Mouse (Mus musculus): ENCODE data around the gene Atf3. TPM values are rescaled to one million over a fixed set of nuclear protein-coding genes. Genes with fewer than 3 reads are reported as not detected.

The Atf3 gene
- polyA plus RNA-seq, 1 experiment from 2014 or later = 17.6 TPM

GRCm38 (mm10) chr1:191181469-191182259 is 36.2 kb downstream of the Atf3 start:
- ATAC-seq (ENCODE audit: insufficient number of reproducible peaks, low FRiP score) = no peak
- Histone ChIP-seq H3K9me3 (replicated peaks) (no peaks in the 10 kb centered on the region), H3K27me3 (replicated peaks) (0 out of 2 replicates have a peak, but pooled peaks cover 3% of the 10 kb centered on the region), H3K4me1 (replicated peaks) (peaks cover 77% of the 10 kb centered on the region), H3K4me3 (peak overlapping the region; percentile 75), H3K27ac (ENCODE audit: poor library complexity, severe bottlenecking) (peak overlapping the region; percentile 90), H3K9ac (peak overlapping the region; percentile 90), H3K36me3 (peaks cover 2% of the 10 kb centered on the region; the same call in 1 of the 2 replicates), H3K4me2 (peak overlapping the region; percentile 90)
- 39% methylated on average over 12 of the region's 12 CpGs for WGBS

GRCm38 (mm10) chr1:191180397-191180796 is 37.4 kb downstream of the Atf3 start:
- no peak overlapping the region for H3K4me3 ChIP-seq
- H3K9ac ChIP-seq = peak overlapping the region; percentile 39; the same call in 1 of the 2 replicates
- peaks cover 65% of the 10 kb centered on the region for H3K4me1 ChIP-seq (replicated peaks)
- ATAC-seq (ENCODE audit: insufficient number of reproducible peaks, low FRiP score) = no peak
- H3K4me2 ChIP-seq = peak overlapping the region; percentile 90; the same call in 1 of the 2 replicates
- H3K27ac ChIP-seq (ENCODE audit: poor library complexity, severe bottlenecking) = no peak overlapping the region
- 0 out of 2 replicates have a peak, but pooled peaks cover 3% of the 10 kb centered on the region for H3K27me3 ChIP-seq (replicated peaks)
- no peaks in the 10 kb centered on the region for H3K9me3 ChIP-seq (replicated peaks)
- WGBS = 54% methylated on average over 4 of the region's 4 CpGs
- H3K36me3 ChIP-seq = peaks cover 15% of the 10 kb centered on the region

- ATAC-seq (ENCODE audit: insufficient number of reproducible peaks, low FRiP score) = no peak
- no peak overlapping the region for H3K9ac ChIP-seq
- H3K4me1 ChIP-seq (replicated peaks) = peaks cover 60% of the 10 kb centered on the region
- H3K4me3 ChIP-seq = no peak overlapping the region
- no peak overlapping the region; the same call in 1 of the 2 replicates for H3K4me2 ChIP-seq
- no peak overlapping the region for H3K27ac ChIP-seq (ENCODE audit: poor library complexity, severe bottlenecking)
- WGBS = 18% methylated on average over 2 of the region's 2 CpGs
- H3K36me3 ChIP-seq = peaks cover 21% of the 10 kb centered on the region
- no peaks in the 10 kb centered on the region for H3K9me3 ChIP-seq (replicated peaks)
- H3K27me3 ChIP-seq (replicated peaks) = 0 out of 2 replicates have a peak, but pooled peaks cover 3% of the 10 kb centered on the region
Measured at GRCm38 (mm10) chr1:191179846-191180245, 38.0 kb downstream of the Atf3 start.

DNA sequence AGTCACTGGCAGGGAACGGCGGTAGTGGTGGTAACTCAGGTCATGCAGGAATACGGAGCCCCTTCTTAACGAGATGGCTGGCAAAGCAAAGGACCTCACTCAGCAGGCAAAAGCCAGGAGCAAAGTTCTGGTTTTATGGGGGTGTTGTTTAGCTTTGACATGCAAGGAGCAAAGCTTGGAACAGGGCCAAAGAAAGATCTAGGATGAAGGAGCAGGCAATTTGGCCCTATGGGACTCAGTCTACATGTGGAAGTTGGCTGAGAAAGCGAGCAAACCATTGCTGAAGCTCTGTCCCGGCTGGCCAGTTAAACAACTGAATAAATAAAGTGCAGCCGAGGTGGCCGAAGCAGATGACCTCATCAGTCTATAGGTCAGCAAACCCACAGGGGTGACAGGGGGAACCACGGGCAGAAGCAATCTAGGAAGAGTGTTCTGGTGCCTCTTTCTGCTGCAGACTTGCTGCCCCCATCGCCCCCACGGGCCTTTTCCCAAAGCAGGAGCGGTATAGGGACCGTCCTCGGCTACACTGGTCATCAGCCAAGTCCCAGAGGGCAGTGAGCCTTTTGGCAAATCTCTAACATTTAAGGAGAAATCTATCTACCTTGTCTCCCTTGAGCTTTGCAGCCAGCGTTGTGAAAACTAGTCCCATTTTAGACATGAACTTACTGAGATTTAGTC is 39.2 kb downstream of the Atf3 start:
- peaks cover 52% of the 10 kb centered on the region for H3K4me1 ChIP-seq (replicated peaks)
- H3K9me3 ChIP-seq (replicated peaks) = no peaks in the 10 kb centered on the region
- no peak overlapping the region for H3K27ac ChIP-seq (ENCODE audit: poor library complexity, severe bottlenecking)
- H3K27me3 ChIP-seq (replicated peaks) = no peaks in the 10 kb centered on the region
- H3K4me2 ChIP-seq = peak overlapping the region; percentile 29; the same call in 1 of the 2 replicates
- 46% methylated on average over 15 of the region's 15 CpGs for WGBS
- peaks cover 31% of the 10 kb centered on the region for H3K36me3 ChIP-seq
- H3K9ac ChIP-seq = no peak overlapping the region
- ATAC-seq (ENCODE audit: insufficient number of reproducible peaks, low FRiP score) = no peak
- H3K4me3 ChIP-seq = no peak overlapping the region

- peaks cover 49% of the 10 kb centered on the region for H3K4me1 ChIP-seq (replicated peaks)
- no peak overlapping the region for H3K4me3 ChIP-seq
- no peaks in the 10 kb centered on the region for H3K9me3 ChIP-seq (replicated peaks)
- no peak overlapping the region for H3K9ac ChIP-seq
- H3K36me3 ChIP-seq = peaks cover 41% of the 10 kb centered on the region
- H3K27me3 ChIP-seq (replicated peaks) = no peaks in the 10 kb centered on the region
- H3K4me2 ChIP-seq = no peak overlapping the region
- H3K27ac ChIP-seq (ENCODE audit: poor library complexity, severe bottlenecking) = no peak overlapping the region
- WGBS = 60% methylated on average over 7 of the region's 7 CpGs
- ATAC-seq (ENCODE audit: insufficient number of reproducible peaks, low FRiP score) = no peak
Measured at GRCm38 (mm10) chr1:191176887-191177286, 41.0 kb downstream of the Atf3 start.

- H3K27ac ChIP-seq (ENCODE audit: poor library complexity, severe bottlenecking) = no peak overlapping the region
- H3K4me3 ChIP-seq = no peak overlapping the region
- peaks cover 69% of the 10 kb centered on the region for H3K36me3 ChIP-seq
- H3K4me1 ChIP-seq (replicated peaks) = peaks cover 8% of the 10 kb centered on the region
- no peak for ATAC-seq (ENCODE audit: insufficient number of reproducible peaks, low FRiP score)
- H3K9me3 ChIP-seq (replicated peaks) = no peaks in the 10 kb centered on the region
- H3K9ac ChIP-seq = no peak overlapping the region
- H3K27me3 ChIP-seq (replicated peaks) = no peaks in the 10 kb centered on the region
- WGBS = 10% methylated on average over 6 of the region's 6 CpGs
- no peak overlapping the region for H3K4me2 ChIP-seq
Measured at GRCm38 (mm10) chr1:191172487-191172886, 45.4 kb downstream of the Atf3 start.

DNA sequence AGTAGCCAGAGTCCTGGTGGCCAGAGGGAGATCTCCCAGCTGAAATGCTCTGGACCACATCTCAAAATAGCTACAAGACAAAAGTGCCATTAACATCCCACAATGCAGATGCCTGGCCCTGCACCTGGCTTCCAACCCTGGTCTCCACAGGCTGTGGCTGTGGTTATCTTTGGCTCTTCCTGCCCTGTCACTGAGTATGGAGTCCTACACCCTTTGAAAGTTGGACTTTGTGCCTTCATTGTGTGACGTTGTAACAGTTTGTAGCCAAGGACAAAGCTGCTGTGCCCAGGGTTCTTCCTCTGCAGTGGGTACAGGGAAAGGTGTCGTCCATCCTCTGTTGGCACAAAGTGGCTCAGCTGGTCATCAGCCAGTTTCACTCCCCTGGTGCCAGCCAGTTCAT is 47.4 kb downstream of the Atf3 start:
- Histone ChIP-seq H3K27me3 (replicated peaks) (no peaks in the 10 kb centered on the region), H3K36me3 (peaks cover 54% of the 10 kb centered on the region), H3K4me3 (no peak overlapping the region), H3K27ac (ENCODE audit: poor library complexity, severe bottlenecking) (no peak overlapping the region), H3K4me1 (replicated peaks) (no peaks in the 10 kb centered on the region), H3K9ac (no peak overlapping the region), H3K9me3 (replicated peaks) (no peaks in the 10 kb centered on the region), H3K4me2 (no peak overlapping the region)
- ATAC-seq (ENCODE audit: insufficient number of reproducible peaks, low FRiP score) = no peak
- 71% methylated on average over 2 of the region's 2 CpGs for WGBS

DNA sequence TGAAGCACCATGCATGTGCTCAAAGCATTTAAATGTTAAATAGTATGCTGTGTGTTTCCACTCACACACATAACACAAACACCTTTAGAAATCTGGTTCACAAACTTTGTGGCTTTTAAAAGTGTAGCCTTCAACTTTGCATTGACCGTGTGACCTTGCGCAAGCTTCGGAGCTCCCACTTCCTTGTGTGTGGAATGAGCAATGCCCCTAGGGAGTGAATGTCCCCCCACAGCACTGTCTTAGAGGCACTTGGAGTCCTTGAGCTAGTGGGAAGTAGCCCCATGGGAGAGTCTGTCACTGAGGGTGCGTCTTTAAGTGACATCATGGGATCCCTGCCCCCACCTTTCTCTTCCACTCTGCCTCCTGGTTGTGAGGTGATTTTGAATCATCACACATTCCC is 51.6 kb downstream of the Atf3 start:
- Histone ChIP-seq H3K9me3 (replicated peaks) (no peaks in the 10 kb centered on the region), H3K4me1 (replicated peaks) (no peaks in the 10 kb centered on the region), H3K36me3 (peaks cover 21% of the 10 kb centered on the region), H3K4me3 (no peak overlapping the region), H3K4me2 (no peak overlapping the region), H3K9ac (no peak overlapping the region), H3K27ac (ENCODE audit: poor library complexity, severe bottlenecking) (no peak overlapping the region), H3K27me3 (replicated peaks) (no peaks in the 10 kb centered on the region)
- 67% methylated on average over 4 of the region's 4 CpGs for WGBS
- ATAC-seq (ENCODE audit: insufficient number of reproducible peaks, low FRiP score) = no peak

DNA sequence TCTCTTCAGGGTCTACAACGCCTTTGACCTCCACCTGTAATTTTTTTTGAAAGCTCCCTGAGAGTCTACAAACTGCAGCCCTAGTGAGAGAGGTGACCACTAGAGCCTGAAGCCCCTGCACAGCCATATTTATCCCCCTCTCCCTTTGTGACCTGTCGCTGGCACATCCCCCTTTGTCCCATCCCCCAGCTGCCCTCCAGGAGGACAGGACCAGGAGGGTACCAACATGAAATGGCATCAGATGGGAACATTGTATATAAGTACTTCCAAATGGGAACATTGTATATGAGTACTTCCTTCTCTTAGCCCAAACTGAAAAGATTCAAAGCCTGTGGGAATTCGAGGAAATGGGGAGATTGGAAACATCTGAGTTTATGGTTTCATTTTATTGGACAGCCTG is 53.1 kb downstream of the Atf3 start, which contains the start of gene Fam71a:
Gene Fam71a, minus strand, starts transcription at position 101 of the 400 bp plus-strand sequence.
- H3K4me1 ChIP-seq (replicated peaks) = no peaks in the 10 kb centered on the region
- WGBS = 70% methylated on average over 3 of the region's 3 CpGs
- no peak within 1 kb of the TSS for H3K27ac ChIP-seq (ENCODE audit: poor library complexity, severe bottlenecking)
- ATAC-seq (ENCODE audit: insufficient number of reproducible peaks, low FRiP score) = no peak
- H3K9ac ChIP-seq = no peak within 1 kb of the TSS
- H3K4me3 ChIP-seq = no peak within 1 kb of the TSS
- no peaks in the 10 kb centered on the region for H3K27me3 ChIP-seq (replicated peaks)
- H3K4me2 ChIP-seq = no peak within 1 kb of the TSS
- H3K9me3 ChIP-seq (replicated peaks) = peaks cover 6% of the 10 kb centered on the region; the same call in 1 of the 2 replicates
- H3K36me3 ChIP-seq = peaks cover 7% of the 10 kb centered on the region

- peak overlapping the region; percentile 88 for H3K27ac ChIP-seq (ENCODE audit: poor library complexity, severe bottlenecking)
- 18% methylated on average over 3 of the region's 3 CpGs for WGBS
- ATAC-seq (ENCODE audit: insufficient number of reproducible peaks, low FRiP score) = peak; percentile 81
Measured at GRCm38 (mm10) chr1:191154314-191154713, 63.5 kb downstream of the Atf3 start.

DNA sequence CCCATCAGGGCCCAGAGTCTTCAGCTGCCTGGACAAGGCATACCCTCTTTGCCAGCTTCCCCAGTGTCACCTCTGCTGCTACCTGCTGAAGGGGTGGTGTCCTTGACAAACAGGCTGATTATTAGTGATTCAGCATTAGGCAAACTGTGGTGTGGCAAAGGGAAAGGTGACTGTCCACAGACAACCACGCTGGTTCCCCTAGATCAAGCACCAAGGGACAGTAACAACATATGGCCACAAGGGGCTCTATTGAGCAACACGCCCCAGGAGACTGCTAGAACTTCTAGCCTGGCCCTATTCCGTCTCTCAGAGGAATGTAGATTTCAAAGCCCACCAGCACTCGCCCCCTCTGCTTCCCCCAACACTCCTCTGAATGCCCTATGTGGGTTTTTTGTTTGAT is 64.8 kb downstream of the Atf3 start:
- Histone ChIP-seq H3K9me3 (replicated peaks) (peaks cover 23% of the 10 kb centered on the region), H3K4me2 (no peak overlapping the region), H3K27me3 (replicated peaks) (no peaks in the 10 kb centered on the region), H3K36me3 (peaks cover 7% of the 10 kb centered on the region; the same call in 1 of the 2 replicates), H3K9ac (no peak overlapping the region), H3K27ac (ENCODE audit: poor library complexity, severe bottlenecking) (peak overlapping the region; percentile 88), H3K4me3 (no peak overlapping the region), H3K4me1 (replicated peaks) (peaks cover 17% of the 10 kb centered on the region)
- no peak for ATAC-seq (ENCODE audit: insufficient number of reproducible peaks, low FRiP score)
- WGBS = 19% methylated on average over 4 of the region's 4 CpGs

More at GRCm38 (mm10) chr1:191154314-191154713, 63.5 kb downstream of the Atf3 start:
- H3K4me1 ChIP-seq (replicated peaks) = peaks cover 17% of the 10 kb centered on the region
- no peak overlapping the region for H3K9ac ChIP-seq
- H3K27me3 ChIP-seq (replicated peaks) = no peaks in the 10 kb centered on the region
- H3K9me3 ChIP-seq (replicated peaks) = peaks cover 18% of the 10 kb centered on the region
- H3K36me3 ChIP-seq = peaks cover 7% of the 10 kb centered on the region; the same call in 1 of the 2 replicates
- no peak overlapping the region for H3K4me3 ChIP-seq
- no peak overlapping the region for H3K4me2 ChIP-seq
